Mouse (Mus musculus): ENCODE results near the gene Ilf3.

DNA sequence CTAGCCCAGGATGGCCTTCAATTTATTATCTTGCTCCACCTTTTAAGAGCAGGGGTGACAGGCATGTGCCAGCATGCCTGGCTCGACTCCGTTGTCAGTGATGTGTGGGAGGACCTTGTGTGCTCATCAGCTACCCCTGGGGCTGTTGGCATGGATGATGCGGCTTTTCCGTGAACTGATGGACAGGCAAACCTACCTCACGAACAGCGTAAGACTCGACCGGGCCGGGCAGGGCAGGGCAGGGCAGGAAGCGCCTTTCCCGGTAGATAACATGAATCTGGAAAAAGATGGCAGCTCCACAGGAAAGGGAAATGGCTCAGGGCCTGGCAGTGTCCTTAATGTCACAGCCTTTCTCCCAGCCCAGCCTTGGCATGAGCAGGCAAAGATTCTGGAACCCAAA, 43.4 kb upstream of the Ilf3 start:
- TF ChIP-seq FLI1 (IDR thresholded peaks at IDR 0.05; ENCODE audit: low read length) (peak; percentile 79), GATA1 (IDR thresholded peaks at IDR 0.05; ENCODE audit: borderline replicate concordance, low read length) (peak; percentile 87)

All from megakaryocyte, embryonic 14.5 days (primary cell).